Mouse (Mus musculus) brown adipose tissue, adult 24 weeks (tissue): ENCODE results near the gene Man2c1. TPM values are rescaled to one million over a fixed set of nuclear protein-coding genes. Genes with fewer than 3 reads are reported as not detected.

Experiments used
- polyA plus RNA-seq: library from polyadenylated mRNA; stranded (reverse); fragments of >200 nt; gene quantifications from 2 replicates; pipeline ENCODE4 v1.2.4, GENCODE M21; 2012; ENCODE audit not compliant: missing spikeins, insufficient read depth, insufficient read length

Gene Man2c1
- polyA plus RNA-seq, 1 experiment = 33.1 TPM

Other genes with a start within 250 kb of the Man2c1 start
- gene Snx33, start 202.3 kb upstream of the Man2c1 start, polyA plus RNA-seq = 5.9 and 6.8 TPM in 2 replicates
- 52.9 and 57.6 TPM in 2 replicates for gene Imp3, start 193.2 kb upstream of the Man2c1 start, polyA plus RNA-seq
- gene Snupn, start 179.8 kb upstream of the Man2c1 start, polyA plus RNA-seq = 9.4 and 10.9 TPM in 2 replicates
- gene Ptpn9, start 135.8 kb upstream of the Man2c1 start, polyA plus RNA-seq = 9.8 and 13.4 TPM in 2 replicates
- 14.9 and 20.4 TPM in 2 replicates for gene Sin3a, start 58.6 kb upstream of the Man2c1 start, polyA plus RNA-seq
- gene Neil1, start 17.6 kb downstream of the Man2c1 start, polyA plus RNA-seq = 9.9 and 10.9 TPM in 2 replicates
- gene Commd4, start 27.6 kb downstream of the Man2c1 start, polyA plus RNA-seq = 65.1 and 89.8 TPM in 2 replicates
- gene Trcg1, start 105.9 kb downstream of the Man2c1 start, polyA plus RNA-seq = not detected in 2 replicates
- gene 1700017B05Rik, start 131.9 kb downstream of the Man2c1 start, polyA plus RNA-seq = 6.0 and 7.2 TPM in 2 replicates